Mouse (Mus musculus) bone marrow macrophage, adult 2 months (primary cell): ENCODE data around the gene Rfx7. TPM values are rescaled to one million over a fixed set of nuclear protein-coding genes. Genes with fewer than 3 reads are reported as not detected.
A peak's percentile ranks its signal among the peaks of the same experiment; 100 is the strongest.
"Not testable (repeated sequence)": the region's sequence is repeated elsewhere in the genome, so short reads cannot be mapped to it uniquely, and the experiment has no call there.

Source experiments
- H3K27ac ChIP-seq: 2 replicates; pipeline ENCODE4 v1.5.1; 2012; ENCODE audit warnings: low read depth, low read length; ENCODE audit not compliant: insufficient read depth
- H3K4me1 ChIP-seq: 2 replicates; pipeline ENCODE4 v1.6.1; 2012; ENCODE audit warnings: low read length; ENCODE audit not compliant: control insufficient read depth, insufficient read depth
- H3K4me3 ChIP-seq: 2 replicates; pipeline ENCODE4 v1.5.1; 2012; ENCODE audit warnings: mild to moderate bottlenecking, low read length, moderate library complexity; ENCODE audit not compliant: insufficient read depth
- CTCF ChIP-seq: IDR thresholded peaks from 2 replicates; pipeline ENCODE4 v1.5.1; 2012; ENCODE audit warnings: low read depth, mild to moderate bottlenecking, low read length, moderate library complexity
- POLR2A ChIP-seq: IDR thresholded peaks from 2 replicates; pipeline ENCODE4 v1.6.1; 2012; ENCODE audit warnings: mild to moderate bottlenecking, low read depth, low read length, borderline replicate concordance
- polyA plus RNA-seq: library from polyadenylated mRNA; stranded (reverse); fragments of >200 nt; gene quantifications from 2 replicates; pipeline ENCODE4 v1.2.4, GENCODE M21; 2012; ENCODE audit not compliant: missing spikeins, insufficient read depth, insufficient read length

Rfx7 gene
- polyA plus RNA-seq, 1 experiment = 17.9 TPM

- H3K27ac ChIP-seq = no peak overlapping the region
- TF ChIP-seq POLR2A (no peak), CTCF (no peak)
- H3K4me3 ChIP-seq = no peak overlapping the region
Observed at GRCm38 (mm10) chr9:72637243-72637642, 105.2 kb downstream of the Rfx7 start.

GRCm38 (mm10) chr9:72638951-72639842 lies 107.2 kb downstream of the Rfx7 start:
- Histone ChIP-seq H3K27ac (peak overlapping the region; percentile 83), H3K4me1 (peaks cover 20% of the 10 kb centered on the region), H3K4me3 (peak overlapping the region; percentile 32)
- TF ChIP-seq POLR2A (no peak), CTCF (no peak)

More at GRCm38 (mm10) chr9:72637243-72637642, 105.2 kb downstream of the Rfx7 start:
- peaks cover 20% of the 10 kb centered on the region for H3K4me1 ChIP-seq

- Histone ChIP-seq H3K4me3 (peak overlapping the region; percentile 32), H3K4me1 (peaks cover 20% of the 10 kb centered on the region), H3K27ac (peak overlapping the region; percentile 83)
- TF ChIP-seq CTCF (no peak), POLR2A (no peak)
Observed at GRCm38 (mm10) chr9:72639843-72640621, 108.0 kb downstream of the Rfx7 start.

DNA sequence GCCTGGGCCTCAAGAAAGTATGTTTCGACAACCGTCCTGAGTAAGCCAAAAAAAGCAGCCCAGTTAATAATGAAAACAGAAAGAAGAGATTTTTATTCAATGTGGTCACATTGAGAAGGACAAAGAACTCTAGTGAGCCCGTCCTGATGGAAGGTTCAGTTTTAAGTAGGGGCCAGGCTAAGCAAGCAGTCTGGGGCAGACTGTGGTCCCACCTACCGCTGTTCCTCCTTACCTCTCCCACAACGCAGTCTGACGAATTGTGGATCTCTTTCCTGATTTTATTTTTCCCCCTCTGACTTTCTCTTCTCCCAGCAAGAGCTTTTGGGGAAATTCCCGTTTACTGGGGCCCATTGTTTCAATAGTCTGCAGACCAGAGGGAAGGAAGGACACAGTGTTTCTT lies 108.6 kb downstream of the Rfx7 start:
- Histone ChIP-seq H3K27ac (peak overlapping the region; percentile 83), H3K4me3 (no peak overlapping the region), H3K4me1 (peaks cover 20% of the 10 kb centered on the region)
- no peak for TF ChIP-seq POLR2A
- TF ChIP-seq CTCF = no peak

GRCm38 (mm10) chr9:72641093-72641680 lies 109.1 kb downstream of the Rfx7 start:
- no peak for TF ChIP-seq POLR2A
- no peak for TF ChIP-seq CTCF
- Histone ChIP-seq H3K27ac (peak overlapping the region; percentile 83; the same call in 1 of the 2 replicates), H3K4me3 (no peak overlapping the region), H3K4me1 (peaks cover 20% of the 10 kb centered on the region)

- H3K4me1 ChIP-seq = peaks cover 20% of the 10 kb centered on the region
- not testable (repeated sequence) for H3K4me3 ChIP-seq, H3K27ac ChIP-seq
Observed at GRCm38 (mm10) chr9:72642756-72643447, 110.9 kb downstream of the Rfx7 start.

- no peak overlapping the region for H3K27ac ChIP-seq
- no peak overlapping the region for H3K4me3 ChIP-seq
- peaks cover 20% of the 10 kb centered on the region for H3K4me1 ChIP-seq
- TF ChIP-seq CTCF (no peak), POLR2A (no peak)
Observed at GRCm38 (mm10) chr9:72643651-72644417, 111.8 kb downstream of the Rfx7 start.

DNA sequence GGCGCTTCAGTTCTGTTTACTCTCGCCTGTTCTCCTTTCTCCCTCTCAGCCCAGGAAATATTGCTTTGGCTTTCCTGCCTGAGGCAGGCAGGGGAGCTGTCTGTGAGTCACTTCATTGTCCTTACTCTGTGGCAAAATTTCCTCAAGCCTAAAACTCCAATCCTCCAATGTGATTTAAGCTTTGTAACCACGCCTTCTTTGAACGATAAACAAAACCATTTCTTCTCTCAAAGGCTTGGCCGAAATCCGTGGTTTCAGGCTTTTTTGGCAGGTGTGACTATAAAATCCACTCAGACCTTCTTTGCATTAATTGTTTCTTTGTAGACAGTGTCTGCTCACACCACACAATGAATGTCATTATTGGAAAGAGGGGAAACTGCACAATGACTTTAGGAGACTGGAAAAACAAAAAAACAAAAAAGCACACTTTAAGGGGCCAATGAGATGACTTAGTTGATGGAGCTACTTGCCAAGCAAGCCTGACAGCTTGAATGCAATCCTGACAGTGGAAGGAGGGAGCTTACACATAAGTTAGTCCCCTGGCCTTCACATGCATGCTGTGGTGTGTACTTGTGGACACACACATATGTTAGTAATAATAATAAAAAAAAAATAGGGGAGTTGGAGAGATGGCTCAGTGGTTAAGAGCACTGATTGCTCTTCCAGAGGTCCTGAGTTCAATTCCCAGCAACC lies 112.5 kb downstream of the Rfx7 start:
- H3K4me1 ChIP-seq = peaks cover 13% of the 10 kb centered on the region
- H3K27ac ChIP-seq = no peak overlapping the region
- TF ChIP-seq CTCF (no peak), POLR2A (no peak)
- no peak overlapping the region for H3K4me3 ChIP-seq

- H3K4me1 ChIP-seq = 0 out of 2 replicates have a peak, but pooled peaks cover 2% of the 10 kb centered on the region
- no peak for TF ChIP-seq POLR2A
- no peak for TF ChIP-seq CTCF
- no peak overlapping the region for H3K4me3 ChIP-seq
- H3K27ac ChIP-seq = no peak overlapping the region
Observed at GRCm38 (mm10) chr9:72649781-72650180, 117.7 kb downstream of the Rfx7 start.
